Mouse (Mus musculus): ENCODE results near the gene Itsn1.

Itsn1 gene

DNA sequence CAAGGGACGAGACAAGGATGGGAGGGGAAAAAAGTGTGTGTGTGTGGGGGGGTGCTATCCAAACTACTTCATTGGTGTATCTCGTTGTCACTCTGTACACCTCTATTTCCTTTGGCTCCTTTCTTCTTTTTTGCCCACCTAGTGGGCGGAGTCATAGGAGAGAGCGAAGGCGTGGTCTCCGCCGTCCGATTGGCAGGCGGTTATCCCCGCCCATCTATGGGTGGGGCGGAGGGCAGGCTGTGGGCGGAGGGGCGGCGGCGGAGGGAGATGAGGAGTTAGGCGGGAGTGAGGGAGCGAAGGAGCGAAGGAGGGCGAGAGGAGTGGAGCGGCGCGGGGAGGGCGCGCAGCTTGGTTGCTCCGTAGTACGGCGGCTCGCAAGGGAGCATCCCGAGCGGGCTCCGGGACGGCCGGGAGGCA, at the start of gene Itsn1:
Gene Itsn1 (plus strand): TSS at position 216 of the 417 bp plus-strand sequence.
- peak; percentile 98 to 100 for DNase-seq

DNA sequence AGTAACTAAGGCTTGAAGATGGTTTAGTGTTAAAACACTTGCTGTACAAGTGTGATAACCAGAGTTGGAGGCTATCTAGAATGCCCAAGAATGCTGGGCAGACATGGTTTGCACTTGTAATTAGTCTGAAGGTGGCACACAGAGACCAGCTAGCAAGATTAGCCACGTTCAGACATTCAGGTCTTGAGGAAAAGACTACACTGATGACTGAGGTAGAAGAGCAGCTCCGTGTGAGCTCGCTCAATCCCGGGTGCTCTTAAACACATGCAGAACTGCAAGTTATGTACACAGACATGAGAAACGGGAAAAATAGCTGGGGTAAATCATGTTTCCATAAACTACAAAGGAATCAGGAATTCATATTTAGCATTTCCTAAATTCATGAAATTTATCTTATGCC, 48.4 kb upstream of the Itsn1 start:
- no peak for DNase-seq

DNA sequence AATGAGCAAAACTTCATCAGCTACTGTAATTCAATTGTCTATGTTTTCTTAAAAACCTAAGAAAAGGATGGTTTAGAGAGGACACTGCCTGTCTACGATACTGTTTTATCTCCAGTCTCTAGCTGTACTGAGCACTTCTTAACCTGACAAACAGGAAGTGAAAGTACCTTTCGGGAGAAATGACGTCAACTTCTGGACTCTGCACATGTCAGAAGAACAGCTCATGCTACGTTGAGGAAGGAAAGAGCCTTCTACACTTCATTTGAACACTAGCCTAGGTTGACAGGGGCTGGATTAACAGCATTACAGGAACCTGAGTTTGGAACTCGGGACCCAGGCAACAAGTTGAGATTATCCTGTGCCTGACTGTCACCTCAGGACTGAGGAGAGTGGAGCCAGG, 43.6 kb upstream of the Itsn1 start:
- DNase-seq = no peak

DNA sequence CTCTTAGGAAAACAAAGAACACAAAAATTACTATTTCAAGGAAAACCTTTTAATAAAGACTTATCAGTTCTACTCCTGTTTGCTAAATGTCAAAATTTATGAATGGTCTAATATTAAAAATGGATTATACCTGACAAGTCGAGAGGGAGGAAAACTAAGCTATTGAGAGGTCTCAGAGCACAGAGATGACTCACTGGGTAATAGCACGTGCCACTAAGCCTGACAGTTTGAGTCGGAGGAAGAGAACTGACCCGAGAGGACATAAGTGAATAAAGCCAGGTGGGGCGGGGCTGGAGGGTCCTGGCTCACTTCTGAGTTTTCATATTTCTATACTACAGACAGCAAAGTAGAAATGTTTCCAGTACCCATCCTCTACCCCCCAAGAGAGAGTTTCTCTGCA, 42.7 kb upstream of the Itsn1 start:
- DNase-seq = no peak

DNA sequence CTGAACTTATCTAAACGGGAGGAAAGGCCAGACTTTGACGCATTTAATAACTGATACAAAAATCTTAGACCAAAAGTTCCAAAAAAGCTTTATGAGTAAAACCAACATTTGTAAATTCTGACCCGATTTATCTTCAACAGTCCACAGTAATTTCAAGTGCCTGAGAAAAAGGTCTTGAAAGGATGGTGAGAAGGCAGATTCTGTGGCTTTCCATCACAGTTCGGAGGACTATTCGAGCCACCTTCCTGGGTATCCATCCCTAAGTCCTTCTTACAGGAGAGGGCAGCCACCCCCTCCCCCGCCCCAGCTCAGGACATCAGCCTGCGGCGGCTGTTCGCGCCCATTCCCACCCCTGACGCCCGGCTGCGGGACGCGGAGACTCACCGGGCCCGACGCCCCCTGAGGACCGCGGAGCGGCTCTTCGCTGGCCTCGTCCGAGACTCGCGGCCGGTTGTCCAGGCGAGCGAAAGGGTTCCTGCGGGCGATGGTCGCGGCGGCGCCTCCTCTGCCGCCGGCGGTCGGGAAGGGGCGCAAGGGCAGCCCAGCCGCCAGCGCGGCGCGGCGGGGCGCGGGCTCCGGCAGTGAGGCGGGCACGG, 41.0 kb upstream of the Itsn1 start:
- no peak for DNase-seq

DNA sequence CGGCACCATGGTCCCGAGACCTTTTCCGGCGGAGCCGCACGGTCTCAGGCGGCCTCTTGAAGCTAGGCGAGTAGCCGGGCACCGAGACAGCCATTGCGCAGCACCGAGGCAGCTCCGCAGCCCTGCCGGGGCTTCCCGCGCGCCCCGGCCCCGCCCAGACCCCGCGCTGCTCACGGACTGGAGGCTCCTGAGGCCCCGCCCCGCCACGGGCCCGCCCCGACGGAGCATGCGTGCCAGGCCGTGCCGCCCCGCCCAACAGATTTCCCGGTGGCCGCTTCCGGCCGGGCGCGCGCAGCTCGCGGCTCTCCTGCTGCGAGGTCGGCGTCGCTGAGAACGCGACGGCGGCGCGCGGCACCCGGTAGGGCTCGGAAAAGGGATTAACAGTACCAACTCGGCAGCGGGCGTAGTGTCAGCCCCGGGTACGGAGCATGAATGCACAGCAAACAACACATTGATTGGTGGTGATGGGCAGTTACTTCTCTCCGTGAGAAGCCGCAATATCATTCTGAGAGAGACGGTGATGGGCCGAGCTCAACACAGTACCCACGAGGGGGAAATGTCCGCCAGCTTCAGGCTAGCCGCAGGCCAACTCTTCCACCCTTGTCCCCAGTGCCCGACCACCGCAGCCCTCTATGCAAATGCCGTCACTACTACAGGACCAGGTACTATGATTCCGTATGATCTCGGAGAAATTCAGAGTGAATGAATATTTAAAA, 40.3 kb upstream of the Itsn1 start, which contains the start of gene Donson:
Gene Donson (minus strand): TSS at position 152 of the 716 bp plus-strand sequence.
- DNase-seq = peak; percentile 95 to 98

DNA sequence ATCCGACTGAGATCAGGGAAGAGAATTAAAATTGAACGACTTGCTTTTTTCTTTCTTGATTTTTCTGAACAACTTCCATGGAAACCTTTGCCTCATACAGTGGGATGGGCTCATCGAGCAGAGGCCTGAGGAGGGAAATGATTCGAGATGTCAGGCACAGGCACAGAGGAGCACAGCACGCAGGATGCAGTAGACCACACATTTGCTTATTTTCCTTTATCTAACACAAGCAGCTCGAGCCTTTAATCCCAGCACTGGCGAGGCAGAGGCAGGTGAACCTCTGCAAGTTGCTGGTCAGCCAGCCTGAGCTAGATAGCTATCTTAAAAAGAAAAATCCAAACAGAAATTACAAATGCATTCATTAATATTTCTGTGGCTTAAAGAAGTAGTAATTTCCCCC, 39.3 kb upstream of the Itsn1 start:
- DNase-seq = no peak

DNA sequence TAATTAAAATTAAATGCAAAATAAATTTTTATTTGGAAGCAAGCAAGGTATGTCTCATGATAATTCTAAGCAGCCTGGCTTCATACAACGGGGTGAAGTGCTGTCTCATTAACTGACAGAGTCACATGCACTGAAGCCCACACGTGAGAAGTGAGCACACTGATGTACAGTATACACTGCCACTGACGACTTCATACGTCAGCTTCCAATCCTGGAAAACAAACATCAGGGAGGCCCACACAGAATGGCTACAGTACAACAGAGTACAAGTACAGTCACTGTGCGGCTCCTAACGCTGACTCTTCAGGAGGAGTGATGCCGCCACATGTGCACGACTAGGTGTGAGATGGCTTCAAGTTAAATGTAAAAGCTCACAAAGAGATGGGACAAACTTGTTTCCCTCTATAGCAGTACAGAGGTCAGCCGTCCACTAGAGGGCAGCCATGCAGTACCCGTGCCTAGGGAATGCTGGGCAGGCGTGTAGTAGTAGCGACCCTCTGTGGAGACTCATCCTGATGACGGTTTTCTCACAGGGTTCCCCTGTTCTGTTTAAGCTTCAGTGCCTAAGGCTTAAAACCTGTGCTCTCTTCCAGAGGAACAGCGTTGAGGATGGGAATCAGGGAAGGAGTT, 34.5 kb upstream of the Itsn1 start:
- DNase-seq = peak; percentile 73 to 79

DNA sequence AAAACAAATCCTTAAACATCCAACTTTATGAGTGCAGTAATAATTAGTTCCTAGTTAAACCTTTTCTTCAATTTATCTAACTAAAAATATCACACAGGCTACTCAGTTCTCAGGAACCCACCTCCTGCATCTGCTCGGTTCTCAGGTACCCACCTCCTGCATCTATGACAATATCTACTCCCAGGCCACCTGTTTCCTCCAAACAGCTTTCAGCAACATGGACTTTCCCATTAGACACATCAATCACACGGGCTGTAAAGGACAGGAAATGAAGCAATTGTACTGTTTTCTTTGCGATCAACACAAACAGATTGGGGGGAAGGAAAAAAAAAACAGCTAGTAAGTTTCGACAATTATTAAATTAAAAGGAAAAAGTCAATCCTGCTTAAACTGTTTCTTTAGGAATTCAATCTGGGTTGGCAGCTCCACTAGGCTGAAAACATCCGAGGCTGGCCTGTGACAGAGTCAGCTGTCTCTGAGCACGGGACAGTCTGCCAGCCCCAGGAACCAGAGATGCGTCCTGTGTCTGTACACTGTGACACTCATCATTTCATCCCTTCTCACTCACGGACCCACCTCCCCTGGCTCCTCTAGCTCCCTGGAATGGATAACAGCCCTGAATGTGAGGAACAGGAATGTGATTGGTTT, 33.8 kb upstream of the Itsn1 start:
- no peak for DNase-seq

DNA sequence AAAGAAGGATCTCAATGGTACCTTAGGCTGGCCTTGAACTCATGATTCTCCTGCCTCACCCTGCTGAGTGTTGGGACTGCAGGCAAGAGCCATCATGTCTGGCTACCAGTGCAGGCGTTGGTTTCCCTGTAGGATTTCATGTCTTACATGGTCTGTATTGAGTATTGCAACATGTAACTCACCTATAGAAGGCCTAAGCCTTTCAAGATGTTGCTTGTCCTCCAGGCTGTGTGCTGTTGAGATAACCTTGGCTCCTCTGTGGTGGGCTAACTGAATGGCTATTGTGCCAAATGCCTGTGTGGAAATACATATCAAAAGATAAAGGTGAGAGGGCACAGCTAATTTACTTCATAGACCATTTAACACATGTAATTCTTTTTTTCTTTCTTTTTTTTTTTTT, 30.1 kb upstream of the Itsn1 start:
- DNase-seq = no peak

DNA sequence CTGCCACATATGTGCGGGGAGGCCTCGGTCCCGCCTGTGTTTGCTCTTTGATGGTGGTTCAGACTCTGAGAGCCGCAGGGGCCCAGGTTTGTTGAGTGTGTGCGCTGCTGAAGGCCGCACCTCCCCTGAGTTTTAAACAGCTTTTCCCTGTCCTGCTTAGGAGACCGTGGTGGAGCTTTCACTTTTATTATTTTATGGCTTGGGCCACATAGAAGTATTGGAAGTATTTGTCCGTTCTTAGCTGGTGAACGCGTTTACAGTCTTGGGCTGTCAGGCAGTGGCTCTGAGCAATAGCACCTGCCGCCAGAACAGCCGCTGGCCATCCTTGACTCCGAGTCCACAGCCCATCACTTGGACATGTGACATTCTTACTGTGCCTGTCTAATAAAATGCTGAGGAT, 27.2 kb upstream of the Itsn1 start:
- no peak for DNase-seq

DNA sequence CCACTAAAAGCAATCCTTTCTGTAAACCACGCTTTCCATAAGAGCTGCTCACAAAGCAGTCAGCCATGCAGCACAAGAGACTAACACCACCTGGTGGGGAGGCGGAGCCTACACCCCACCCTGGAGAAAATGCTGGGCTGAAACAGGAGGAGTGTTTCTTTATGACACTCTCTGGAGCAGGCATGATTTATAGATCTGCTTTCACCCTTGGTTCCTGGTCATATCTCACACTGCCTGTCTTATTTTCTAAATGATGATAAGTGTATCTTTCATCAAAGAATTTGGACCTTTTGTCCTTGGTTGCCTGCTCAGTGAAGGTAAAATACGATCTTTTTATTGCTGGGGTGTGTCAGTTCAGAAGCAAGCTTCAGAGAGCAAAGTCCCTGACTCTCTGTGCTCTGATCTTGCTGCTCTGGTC, 26.3 kb upstream of the Itsn1 start:
- no peak for DNase-seq

DNA sequence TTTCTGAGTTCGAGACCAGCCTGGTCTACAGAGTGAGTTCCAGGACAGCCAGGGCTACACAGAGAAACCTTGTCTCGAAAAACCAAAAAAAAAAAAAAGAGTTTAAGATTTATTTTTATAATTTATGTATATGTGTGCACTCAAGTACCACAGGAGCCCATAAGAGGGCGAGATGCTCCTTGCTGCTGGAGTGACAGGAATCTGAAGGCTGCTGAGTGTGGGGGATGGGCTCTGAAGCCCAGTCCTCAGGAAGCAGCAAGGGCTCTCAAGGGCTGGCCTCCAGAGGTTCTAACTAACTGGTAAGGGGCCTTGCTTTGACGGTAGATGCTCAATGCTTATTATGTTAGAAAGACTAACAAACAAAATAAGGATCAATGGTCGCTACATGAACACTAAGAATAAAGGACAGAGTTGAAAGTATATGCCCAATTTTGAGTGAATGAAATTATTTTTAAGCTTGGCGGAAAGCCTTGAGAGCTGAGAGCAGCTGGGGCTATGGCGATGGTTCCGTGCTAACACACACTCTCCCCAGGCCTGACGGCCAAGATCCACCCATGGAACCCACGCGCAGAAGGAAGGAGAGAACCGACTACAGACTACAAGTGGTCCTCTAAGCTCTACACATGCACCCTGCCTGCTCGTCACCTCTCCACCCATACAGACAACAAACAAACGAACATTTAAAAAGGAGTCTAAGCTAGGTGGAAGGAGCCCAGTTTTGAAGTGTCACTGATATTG, 24.3 kb upstream of the Itsn1 start:
- DNase-seq = no peak

DNA sequence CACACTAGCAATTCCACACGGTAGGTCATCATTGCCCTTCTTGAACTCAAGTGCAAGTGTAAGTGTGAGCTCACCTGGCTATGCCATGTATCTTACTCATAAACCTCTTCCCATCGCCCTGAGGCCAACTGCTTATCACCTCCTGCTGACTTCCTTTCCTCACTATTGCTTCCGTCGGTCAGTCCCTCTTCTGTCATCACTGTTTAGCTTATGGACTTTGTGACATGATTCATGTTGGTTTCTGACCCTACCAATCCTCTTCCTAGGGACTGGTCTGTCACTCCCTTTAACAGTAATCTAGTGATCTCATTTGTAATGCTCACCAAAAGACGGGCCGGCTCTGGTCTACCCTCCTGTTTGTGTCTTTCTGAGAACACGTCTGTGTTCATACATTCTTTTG, 18.8 kb upstream of the Itsn1 start:
- DNase-seq = no peak

DNA sequence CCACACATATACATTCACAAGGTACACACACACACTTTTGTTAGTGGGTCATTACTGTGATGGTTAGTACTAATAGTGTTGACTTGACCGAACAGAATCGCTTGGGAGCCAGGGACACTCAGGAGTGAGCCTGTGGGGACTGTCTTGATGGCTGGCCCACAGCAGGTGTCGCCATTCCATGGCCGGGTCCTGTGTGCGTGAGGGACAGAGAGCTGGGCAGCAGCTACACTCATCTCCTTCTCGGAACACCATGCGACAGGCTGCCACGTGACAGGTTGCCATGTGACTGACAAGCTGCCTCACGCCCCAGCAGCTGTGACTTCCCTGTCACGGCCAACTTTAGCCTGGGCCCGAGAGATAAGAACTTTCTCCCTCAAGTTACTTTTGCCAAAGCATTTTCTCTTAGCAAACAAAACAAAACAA, 12.1 kb upstream of the Itsn1 start:
- peak in 1 of 2 experiments; percentile 13 for DNase-seq

DNA sequence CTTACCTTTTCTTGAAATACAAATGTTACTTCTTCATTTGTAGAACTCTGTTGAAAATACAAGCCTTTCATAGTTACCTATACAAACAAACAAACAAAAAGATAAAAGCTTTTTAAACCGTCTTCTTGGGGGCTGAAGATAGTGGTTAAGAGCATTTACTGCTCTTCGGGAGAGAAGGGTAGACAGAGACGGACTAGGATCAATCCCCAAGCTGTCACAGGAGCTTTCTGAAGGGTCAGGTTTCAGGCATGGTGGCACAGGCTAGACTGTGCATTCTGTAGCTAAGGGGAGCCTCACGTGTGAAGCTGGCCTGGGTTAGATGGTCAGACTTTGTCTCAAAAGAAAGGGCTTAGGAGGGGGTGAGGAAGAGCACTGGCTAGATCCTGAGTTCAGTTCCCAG, 11.7 kb upstream of the Itsn1 start:
- DNase-seq = no peak

DNA sequence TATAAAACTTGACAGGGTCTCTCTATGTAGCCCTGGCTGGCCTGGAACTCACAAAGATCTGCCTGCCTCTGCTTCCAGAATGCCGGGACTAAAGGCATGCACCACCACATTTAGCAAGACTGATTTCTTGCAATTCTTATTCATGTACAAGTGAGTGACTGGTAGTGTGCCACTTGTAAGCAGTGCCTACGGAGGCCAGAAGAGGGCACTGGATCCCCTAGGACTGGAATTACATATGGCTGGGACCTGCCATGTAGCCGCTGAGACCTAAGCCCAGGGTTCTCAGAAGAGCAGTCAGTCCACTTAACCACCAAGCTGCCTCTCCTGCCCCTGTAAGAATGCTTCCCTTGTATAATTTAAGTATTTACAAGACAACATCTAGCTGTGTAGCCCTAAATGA, 4.8 kb upstream of the Itsn1 start:
- peak; percentile 69 to 76 for DNase-seq

DNA sequence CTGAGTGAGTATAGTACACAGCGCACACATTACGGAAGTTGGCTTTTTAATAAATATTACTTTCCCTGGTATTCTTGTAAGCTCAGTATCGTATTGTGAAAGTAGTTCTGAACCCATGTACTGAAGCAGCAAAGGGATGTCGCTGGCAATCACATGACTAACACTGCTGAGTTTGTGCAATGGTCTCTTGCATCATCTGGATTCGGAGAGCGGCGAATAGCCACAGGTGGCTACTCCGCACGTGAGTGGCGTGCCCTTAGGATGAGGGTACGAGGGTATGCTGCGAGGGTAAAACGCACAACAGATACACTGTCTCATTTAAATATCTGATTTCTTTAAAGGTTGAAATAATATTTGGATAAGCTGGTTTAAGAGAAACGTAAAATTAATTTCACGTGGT, 1.6 kb upstream of the Itsn1 start:
- DNase-seq = no peak

DNA sequence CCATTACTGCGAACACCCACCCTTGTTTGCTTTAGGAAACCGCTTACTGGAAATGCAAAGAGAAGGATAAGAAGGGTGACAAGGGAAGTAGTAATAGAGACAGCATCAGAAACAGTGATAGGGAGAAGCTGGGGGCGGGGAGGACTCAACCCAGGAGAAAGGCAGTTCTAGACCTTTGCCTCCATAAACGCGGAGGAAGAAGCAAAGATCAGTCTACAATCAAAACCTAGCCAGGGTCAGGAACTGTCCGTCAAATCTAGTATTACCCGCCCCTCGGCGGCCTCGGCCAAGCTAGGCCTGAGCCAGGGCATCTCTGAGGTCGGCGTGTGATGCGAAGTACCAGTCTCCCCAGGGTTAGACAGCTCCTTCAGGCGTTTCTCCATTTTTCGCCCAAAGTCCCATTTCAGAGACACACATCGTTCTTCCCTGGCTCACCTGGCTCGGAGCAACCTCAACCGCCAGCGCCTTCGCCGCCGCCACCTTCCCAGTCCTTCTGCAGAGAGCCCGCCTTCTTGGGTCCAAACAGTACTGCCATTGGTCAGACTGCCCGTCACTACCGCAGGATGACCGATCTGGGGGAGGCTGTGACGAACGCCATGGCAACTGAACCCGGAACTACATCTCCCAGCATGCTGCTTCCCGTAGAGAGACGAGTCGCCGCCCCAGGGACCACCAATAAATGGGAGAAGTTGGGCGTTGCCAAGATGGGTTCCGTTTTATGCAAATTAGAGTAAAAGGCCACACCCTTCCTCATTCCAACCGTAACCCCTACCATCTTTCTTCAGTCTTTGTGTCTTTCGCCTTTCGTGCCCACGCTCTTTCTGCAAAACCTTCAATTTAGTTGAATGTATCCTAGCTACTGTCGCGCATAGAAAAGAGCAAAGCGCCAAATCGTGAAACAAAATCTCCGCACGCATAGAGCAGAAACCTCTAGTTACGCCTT, 687 bp upstream of the Itsn1 start, which contains the start of gene Cryzl1:
Gene Cryzl1 (minus strand): TSS at position 853 of the 943 bp plus-strand sequence.
- peak; percentile 97 to 100 for DNase-seq

DNA sequence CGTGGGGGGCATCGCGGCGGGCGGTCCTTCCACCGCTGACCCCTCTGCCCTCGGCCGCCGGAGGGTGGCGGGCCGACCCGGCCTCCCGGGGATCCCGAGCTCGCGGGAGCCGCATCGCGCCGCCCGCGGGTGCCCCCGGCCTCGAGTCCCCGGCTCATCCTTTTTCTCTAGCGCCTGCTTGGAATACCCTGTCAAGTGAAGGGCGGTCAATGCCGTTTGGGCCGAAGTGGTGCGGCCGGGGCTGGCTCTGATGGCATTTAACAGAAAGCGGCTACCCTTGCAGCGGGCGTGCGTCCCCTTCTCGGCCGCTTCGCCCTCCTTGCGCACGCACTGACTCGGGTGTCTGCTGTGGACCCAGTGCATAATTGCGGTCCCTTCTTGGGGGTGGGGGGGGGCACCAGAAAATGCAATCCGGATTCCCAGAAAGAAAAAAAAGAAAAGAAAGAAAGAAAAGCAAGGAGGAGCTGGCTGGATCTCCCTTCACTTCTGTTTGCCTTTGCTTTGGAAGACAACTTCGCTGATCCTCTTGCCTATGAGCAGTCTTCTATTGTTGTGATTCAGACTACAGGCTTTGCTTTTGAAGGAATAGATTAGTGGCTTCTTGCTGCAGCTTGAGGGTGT, 850 bp downstream of the Itsn1 start:
- peak; percentile 49 to 74 for DNase-seq

DNA sequence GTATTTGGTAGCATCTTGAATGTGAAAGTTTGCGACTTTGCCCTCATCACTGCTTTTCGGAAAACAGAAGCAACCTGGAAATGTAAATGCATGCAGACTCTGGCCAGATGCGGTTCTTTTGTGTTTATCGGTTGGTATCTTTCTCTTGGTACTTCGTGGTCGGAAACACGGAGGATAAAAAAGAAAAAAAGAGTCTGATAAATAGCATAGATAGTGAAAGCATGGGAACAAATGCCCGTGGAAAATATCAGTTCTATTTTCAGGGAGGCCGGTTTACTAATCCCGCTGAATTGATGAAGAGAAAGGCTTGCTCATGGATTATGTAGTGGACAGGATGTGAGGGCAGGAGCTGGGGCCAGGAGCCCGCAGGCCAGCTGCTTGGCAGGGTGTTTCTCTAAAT, 1.4 kb downstream of the Itsn1 start:
- DNase-seq = no peak

All from cerebellum, adult 18-20 months (tissue).